Mouse (Mus musculus) myocyte (in vitro differentiated cells): ENCODE measurements around the gene 4930470P17Rik. TPM values are rescaled to one million over a fixed set of nuclear protein-coding genes. Genes with fewer than 3 reads are reported as not detected.

Experiments
- H3K27me3 ChIP-seq: one replicate; pipeline ENCODE4 v1.6.1; 2011; ENCODE audit not compliant: control insufficient read depth, insufficient read depth, insufficient read length
- H3K36me3 ChIP-seq: one replicate; pipeline ENCODE4 v1.6.1; 2011; ENCODE audit not compliant: control insufficient read depth, insufficient read depth
- H3K4me2 ChIP-seq: one replicate; pipeline ENCODE4 v1.6.1; 2011; ENCODE audit warnings: low read depth, control low read depth
- H3K4me3 ChIP-seq: one replicate; pipeline ENCODE4 v1.5.1; 2011; ENCODE audit warnings: mild to moderate bottlenecking, control low read depth, moderate library complexity
- H3K79me2 ChIP-seq: one replicate; pipeline ENCODE4 v1.6.1; 2011; ENCODE audit not compliant: control insufficient read depth, insufficient read depth
- H3ac ChIP-seq: one replicate; pipeline ENCODE4 v1.6.1; 2011; ENCODE audit not compliant: control insufficient read depth, insufficient read length
- CEBPB ChIP-seq: IDR thresholded peaks from 2 replicates; pipeline ENCODE4 v1.6.1; 2011; ENCODE audit warnings: mild to moderate bottlenecking, moderate library complexity; ENCODE audit not compliant: poor library complexity, insufficient read depth, severe bottlenecking
- E2F4 ChIP-seq: IDR thresholded peaks from one replicate; pipeline ENCODE4 v1.6.1; 2011; ENCODE audit warnings: mild to moderate bottlenecking, control low read depth, moderate library complexity; ENCODE audit not compliant: insufficient read depth
- MAX ChIP-seq: IDR thresholded peaks from one replicate; pipeline ENCODE4 v1.6.1; 2011; ENCODE audit warnings: low read depth, mild to moderate bottlenecking, control low read depth
- MYOD1 ChIP-seq, 3 experiments: IDR thresholded peaks; one replicate each; pipeline ENCODE4 v1.6.1; 2011; ENCODE audit warnings: control low read depth in 2 of 3, low read depth in 2 of 3, mild to moderate bottlenecking in 2 of 3, moderate library complexity in 1 of 3; ENCODE audit not compliant: insufficient read length in 2 of 3, control insufficient read depth in 1 of 3
- MYOG ChIP-seq, 3 experiments: IDR thresholded peaks; one replicate each; pipeline ENCODE4 v1.6.1; 2011; ENCODE audit warnings: control low read depth in 2 of 3, low read depth in 2 of 3, mild to moderate bottlenecking in 2 of 3; ENCODE audit not compliant: insufficient read length in 2 of 3, control insufficient read depth in 1 of 3, insufficient read depth in 1 of 3
- POLR2A ChIP-seq: IDR thresholded peaks from one replicate; pipeline ENCODE4 v1.6.1; 2011; ENCODE audit warnings: low read depth, mild to moderate bottlenecking, control low read depth, moderate library complexity; ENCODE audit not compliant: insufficient read length
- POLR2AphosphoS2 ChIP-seq: IDR thresholded peaks from one replicate; pipeline ENCODE4 v1.6.1; 2011; ENCODE audit warnings: low read depth, control low read depth; ENCODE audit not compliant: insufficient read length
- REST ChIP-seq: IDR thresholded peaks from one replicate; pipeline ENCODE4 v1.6.1; 2011; ENCODE audit warnings: mild to moderate bottlenecking, control low read depth, moderate library complexity; ENCODE audit not compliant: insufficient read depth, insufficient read length
- SRF ChIP-seq: IDR thresholded peaks from one replicate; pipeline ENCODE4 v1.6.1; 2011; ENCODE audit warnings: low read depth; ENCODE audit not compliant: control insufficient read depth, insufficient read length
- TCF12 ChIP-seq: IDR thresholded peaks from one replicate; pipeline ENCODE4 v1.6.1; 2011; ENCODE audit warnings: mild to moderate bottlenecking, control low read depth; ENCODE audit not compliant: poor library complexity, insufficient read depth, severe bottlenecking
- TCF3 ChIP-seq: IDR thresholded peaks from one replicate; pipeline ENCODE4 v1.6.1; 2011; ENCODE audit warnings: low read depth, control low read depth; ENCODE audit not compliant: insufficient read length
- USF1 ChIP-seq: IDR thresholded peaks from one replicate; pipeline ENCODE4 v1.6.1; 2011; ENCODE audit warnings: low read depth, mild to moderate bottlenecking, control low read depth, moderate library complexity
- polyA plus RNA-seq: library from polyadenylated mRNA; unstranded; fragments of >200 nt; fragmentation: generic; extraction: Trizol; gene quantifications from one replicate; pipeline ENCODE4 v1.2.1, GENCODE M21; 2012; ENCODE audit warnings: missing spikeins

The 4930470P17Rik gene
- polyA plus RNA-seq, 1 experiment, result not detected

- H3K4me2 ChIP-seq, result no peak overlapping the region
- no peaks in the 10 kb centered on the region for H3K36me3 ChIP-seq
- H3K4me3 ChIP-seq, result no peak overlapping the region
- no peaks in the 10 kb centered on the region for H3K27me3 ChIP-seq
- H3K79me2 ChIP-seq, result no peaks in the 10 kb centered on the region
- TF ChIP-seq TCF12, result no peak
- TF ChIP-seq REST, result no peak
- no peak for TF ChIP-seq POLR2A
- no peak for TF ChIP-seq TCF3
- no peak for TF ChIP-seq MYOG (IDR thresholded peaks at IDR 0.05; ENCODE audit: control insufficient read depth in 1 of 3, insufficient read depth in 1 of 3, insufficient read length in 2 of 3, low read depth in 2 of 3)
- TF ChIP-seq MYOD1 (IDR thresholded peaks at IDR 0.05; ENCODE audit: control insufficient read depth in 1 of 3, insufficient read length in 2 of 3, low read depth in 2 of 3), result no peak
- no peak overlapping the region for H3ac ChIP-seq
These were observed 38.5 kb upstream of the 4930470P17Rik start for GRCm38 (mm10) chr2:170640281-170640680.

- no peaks in the 10 kb centered on the region for H3K79me2 ChIP-seq
- no peak for TF ChIP-seq E2F4
- no peak for TF ChIP-seq MAX
- TF ChIP-seq MYOG (IDR thresholded peaks at IDR 0.05; ENCODE audit: control insufficient read depth in 1 of 3, insufficient read depth in 1 of 3, insufficient read length in 2 of 3, low read depth in 2 of 3), result no peak
- TF ChIP-seq REST, result no peak
- H3K4me2 ChIP-seq, result no peak overlapping the region
- no peaks in the 10 kb centered on the region for H3K27me3 ChIP-seq
- no peak overlapping the region for H3K4me3 ChIP-seq
- no peaks in the 10 kb centered on the region for H3K36me3 ChIP-seq
- H3ac ChIP-seq, result no peak overlapping the region
These were observed 36.9 kb upstream of the 4930470P17Rik start for GRCm38 (mm10) chr2:170638746-170639145.

GRCm38 (mm10) chr2:170632998-170633622 is 31.3 kb upstream of the 4930470P17Rik start:
- Histone ChIP-seq H3ac (no peak overlapping the region), H3K4me3 (no peak overlapping the region)
- TF ChIP-seq MAX, result no peak
- no peak for TF ChIP-seq TCF12
- no peak for TF ChIP-seq CEBPB
- no peak for TF ChIP-seq REST
- no peak for TF ChIP-seq SRF
- no peak for TF ChIP-seq POLR2A
- TF ChIP-seq TCF3, result no peak
- no peak for TF ChIP-seq E2F4
- no peak for TF ChIP-seq POLR2AphosphoS2
- TF ChIP-seq MYOG (IDR thresholded peaks at IDR 0.05; ENCODE audit: control insufficient read depth in 1 of 3, insufficient read depth in 1 of 3, insufficient read length in 2 of 3, low read depth in 2 of 3), result no peak
- TF ChIP-seq USF1, result no peak
- TF ChIP-seq MYOD1 (IDR thresholded peaks at IDR 0.05; ENCODE audit: control insufficient read depth in 1 of 3, insufficient read length in 2 of 3, low read depth in 2 of 3), result no peak

GRCm38 (mm10) chr2:170632386-170632785 is 30.6 kb upstream of the 4930470P17Rik start:
- no peaks in the 10 kb centered on the region for H3K36me3 ChIP-seq
- H3K4me3 ChIP-seq, result no peak overlapping the region
- H3K79me2 ChIP-seq, result no peaks in the 10 kb centered on the region
- H3ac ChIP-seq, result no peak overlapping the region
- TF ChIP-seq TCF3 (no peak), CEBPB (no peak), USF1 (no peak), POLR2A (no peak), MAX (no peak), MYOD1 (IDR thresholded peaks at IDR 0.05; ENCODE audit: control insufficient read depth in 1 of 3, insufficient read length in 2 of 3, low read depth in 2 of 3) (no peak), TCF12 (no peak), REST (no peak), MYOG (IDR thresholded peaks at IDR 0.05; ENCODE audit: control insufficient read depth in 1 of 3, insufficient read depth in 1 of 3, insufficient read length in 2 of 3, low read depth in 2 of 3) (no peak), SRF (no peak), E2F4 (no peak), POLR2AphosphoS2 (no peak)
- H3K4me2 ChIP-seq, result no peak overlapping the region
- no peaks in the 10 kb centered on the region for H3K27me3 ChIP-seq

More at GRCm38 (mm10) chr2:170632998-170633622, 31.3 kb upstream of the 4930470P17Rik start:
- Histone ChIP-seq H3K27me3 (no peaks in the 10 kb centered on the region), H3K36me3 (no peaks in the 10 kb centered on the region), H3K4me2 (no peak overlapping the region), H3K79me2 (no peaks in the 10 kb centered on the region)

- no peak overlapping the region for H3ac ChIP-seq
- no peaks in the 10 kb centered on the region for H3K27me3 ChIP-seq
- no peak overlapping the region for H3K4me3 ChIP-seq
- no peaks in the 10 kb centered on the region for H3K36me3 ChIP-seq
- H3K4me2 ChIP-seq, result no peak overlapping the region
- H3K79me2 ChIP-seq, result no peaks in the 10 kb centered on the region
- TF ChIP-seq MYOG (IDR thresholded peaks at IDR 0.05; ENCODE audit: control insufficient read depth in 1 of 3, insufficient read depth in 1 of 3, insufficient read length in 2 of 3, low read depth in 2 of 3) (no peak), CEBPB (no peak), POLR2A (no peak), MAX (no peak), E2F4 (no peak), TCF12 (no peak), SRF (no peak), POLR2AphosphoS2 (no peak)
These were observed 29.6 kb upstream of the 4930470P17Rik start for GRCm38 (mm10) chr2:170631375-170631774.
